Mouse (Mus musculus) embryonic facial prominence, embryonic 15.5 days (tissue): ENCODE results near the gene Gpd1. TPM values are rescaled to one million over a fixed set of nuclear protein-coding genes. Genes with fewer than 3 reads are reported as not detected.
"Not testable (repeated sequence)": the region's sequence is repeated elsewhere in the genome, so short reads cannot be mapped to it uniquely, and the experiment has no call there.

ENCODE experiments used
- ATAC-seq: fragments of 200-750 bp; cut with Nextera tagmentation; 2 replicates; pipeline ENCODE4 v1.8.0; 2017; ENCODE audit warnings: low read depth, moderate TSS enrichment; ENCODE audit not compliant: insufficient number of reproducible peaks, low FRiP score, low TSS enrichment
- H3K27ac ChIP-seq: fragments of 300-500 bp; sonication (generic); replicated peaks from 2 replicates; pipeline ENCODE4 v1.5.1; 2015; ENCODE audit warnings: mild to moderate bottlenecking, inconsistent platforms
- H3K27me3 ChIP-seq: fragments of 300-500 bp; sonication (generic); 2 replicates; pipeline ENCODE4 v1.6.1; 2015; ENCODE audit warnings: inconsistent platforms
- H3K36me3 ChIP-seq: fragments of 300-500 bp; sonication (generic); 2 replicates; pipeline ENCODE4 v1.6.1; 2015; ENCODE audit warnings: mild to moderate bottlenecking, inconsistent platforms
- H3K4me1 ChIP-seq: fragments of 300-500 bp; sonication (generic); 2 replicates; pipeline ENCODE4 v1.6.1; 2015; ENCODE audit warnings: inconsistent platforms
- H3K4me2 ChIP-seq: fragments of 300-500 bp; sonication (generic); replicated peaks from 2 replicates; pipeline ENCODE4 v1.6.1; 2015; ENCODE audit warnings: mild to moderate bottlenecking, inconsistent platforms
- H3K4me3 ChIP-seq: fragments of 300-500 bp; sonication (generic); replicated peaks from 2 replicates; pipeline ENCODE4 v1.5.1; 2015; ENCODE audit warnings: mild to moderate bottlenecking, inconsistent platforms
- H3K9ac ChIP-seq: fragments of 300-500 bp; sonication (generic); 2 replicates; pipeline ENCODE4 v1.6.1; 2015; ENCODE audit warnings: inconsistent platforms
- H3K9me3 ChIP-seq: fragments of 300-500 bp; sonication (generic); replicated peaks from 2 replicates; pipeline ENCODE4 v1.6.1; 2016; ENCODE audit warnings: inconsistent platforms
- WGBS: fragments of 180-500 bp; shearing (Covaris S2); methylation state at CpG from one replicate; pipeline ENCODE4 v1.1.7; 2015; 5-methylcytosine and 5-hydroxymethylcytosine counted together
- polyA plus RNA-seq: library from polyadenylated mRNA; unstranded; fragments of >200 nt; fragmentation: Nextera tagmentation; extraction: Ambion mirVana; gene quantifications from 2 replicates; pipeline ENCODE4 v1.2.1, GENCODE M21; 2015

Gpd1 gene
- polyA plus RNA-seq, 1 experiment from 2014 or later = 1.0 TPM

DNA sequence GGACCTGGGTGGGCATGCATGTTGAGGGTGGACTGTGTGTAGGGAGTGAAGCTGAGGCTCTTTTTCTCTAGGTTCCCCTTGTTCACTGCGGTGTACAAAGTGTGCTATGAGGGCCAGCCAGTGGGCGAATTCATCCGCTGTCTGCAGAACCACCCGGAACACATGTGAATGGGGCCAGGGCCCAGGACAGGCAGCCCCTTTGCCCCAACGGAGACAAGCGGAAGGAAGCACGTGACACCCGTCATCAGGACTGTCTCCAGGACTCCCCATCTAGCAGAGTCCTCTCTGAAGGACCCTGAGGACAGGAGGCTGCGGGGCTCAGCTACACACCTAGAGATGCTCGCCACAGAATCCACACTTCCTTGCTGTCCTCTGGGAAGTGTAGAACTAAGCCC is 5.8 kb downstream of the Gpd1 start:
- no peaks in the 10 kb centered on the region for H3K27me3 ChIP-seq
- H3K27ac ChIP-seq = peak overlapping the region; percentile 71; the same call in 1 of the 2 replicates
- H3K4me1 ChIP-seq = peaks cover 30% of the 10 kb centered on the region
- ATAC-seq = no peak
- no peak overlapping the region for H3K4me3 ChIP-seq
- WGBS = 47% methylated on average over 10 of the region's 10 CpGs
- H3K36me3 ChIP-seq = peaks cover 11% of the 10 kb centered on the region
- no peaks in the 10 kb centered on the region for H3K9me3 ChIP-seq
- no peak overlapping the region for H3K4me2 ChIP-seq
- H3K9ac ChIP-seq = no peak overlapping the region

DNA sequence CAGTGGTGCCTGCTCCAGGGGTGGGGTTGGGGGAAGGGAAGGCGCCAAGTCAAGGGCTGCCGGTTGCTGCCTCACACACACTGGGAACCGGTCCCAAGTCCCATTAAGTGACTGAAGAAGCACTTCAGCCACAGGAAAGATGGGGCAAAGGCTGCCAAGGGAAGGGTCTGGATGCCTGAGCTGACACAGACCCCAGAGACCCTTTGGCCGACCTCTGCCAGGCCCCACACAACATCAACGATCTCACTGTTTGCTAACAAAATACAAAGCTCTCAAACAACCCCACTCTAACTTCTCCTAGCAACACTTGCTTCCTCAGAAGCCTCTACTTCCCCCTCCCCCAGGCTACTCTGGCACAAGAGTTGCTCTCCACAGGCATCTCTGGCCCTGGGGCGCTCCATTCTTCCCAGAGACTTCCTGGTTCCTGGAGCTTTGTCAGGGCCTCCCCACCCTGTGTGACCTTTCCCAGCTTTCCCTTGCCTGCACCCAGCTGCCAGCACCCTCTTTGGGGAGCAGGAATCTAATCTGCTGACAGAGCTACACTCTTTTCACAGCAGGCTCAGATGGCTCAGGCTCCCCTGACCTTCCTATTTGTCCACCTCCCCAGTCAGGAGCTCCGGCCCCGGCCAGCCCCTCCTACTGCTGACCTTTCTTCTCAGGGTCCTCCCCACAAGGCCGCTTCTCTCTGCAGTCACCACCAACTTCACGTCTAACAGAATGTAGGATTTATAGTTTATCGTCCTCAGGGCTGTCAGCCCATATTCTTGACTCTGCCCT is 6.4 kb downstream of the Gpd1 start:
- ATAC-seq = no peak
- Histone ChIP-seq H3K27ac (peak overlapping the region; percentile 71), H3K4me3 (no peak overlapping the region), H3K9me3 (no peaks in the 10 kb centered on the region), H3K36me3 (peaks cover 17% of the 10 kb centered on the region), H3K27me3 (no peaks in the 10 kb centered on the region), H3K4me2 (peak overlapping the region; percentile 79), H3K4me1 (peaks cover 30% of the 10 kb centered on the region), H3K9ac (no peak overlapping the region)
- 31% methylated on average over 11 of the region's 11 CpGs for WGBS

DNA sequence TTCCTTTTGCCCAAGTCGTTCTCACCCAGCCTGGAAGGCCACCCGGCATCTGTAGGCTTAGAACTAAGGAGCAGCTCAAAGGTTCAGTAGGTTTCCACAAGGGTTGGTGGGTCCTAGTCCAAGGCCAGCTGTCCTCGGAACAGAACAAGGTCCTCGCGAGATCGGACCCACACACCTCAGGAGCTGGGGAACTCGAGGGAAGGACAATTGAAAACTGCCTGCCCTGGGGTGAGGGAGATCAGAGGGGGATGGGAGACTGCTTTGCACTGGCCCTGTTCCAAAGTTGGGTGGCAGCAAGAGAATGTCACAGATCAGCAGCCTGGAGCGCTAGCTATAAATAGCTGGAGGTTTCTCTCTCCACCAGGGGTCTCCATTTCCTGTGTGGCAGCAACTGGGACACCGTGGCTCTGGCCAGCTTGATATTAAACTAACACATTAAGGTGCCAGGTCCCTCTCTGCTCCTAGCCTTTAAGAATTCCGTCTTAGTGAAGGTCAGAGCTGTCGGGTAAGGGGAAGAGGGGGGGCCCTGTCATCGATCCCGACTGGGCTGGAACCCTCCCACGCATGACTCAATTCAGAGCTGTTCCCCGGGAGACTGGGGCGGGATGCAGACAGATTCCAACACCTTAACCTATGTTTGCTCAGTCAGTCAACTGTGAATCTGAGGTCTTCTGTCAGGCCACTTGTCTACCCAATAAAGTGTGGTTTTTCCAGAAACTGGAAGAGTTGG is 7.1 kb downstream of the Gpd1 start:
- H3K4me2 ChIP-seq = peak overlapping the region; percentile 79
- H3K27me3 ChIP-seq = no peaks in the 10 kb centered on the region
- H3K36me3 ChIP-seq = peaks cover 25% of the 10 kb centered on the region
- H3K9ac ChIP-seq = peak overlapping the region; percentile 12
- H3K9me3 ChIP-seq = no peaks in the 10 kb centered on the region
- H3K4me3 ChIP-seq = peak overlapping the region; percentile 93
- ATAC-seq = 0 out of 2 replicates have a peak, but pooled peaks have one; percentile 4
- 10% methylated on average over 16 of the region's 16 CpGs for WGBS
- peak overlapping the region; percentile 71 for H3K27ac ChIP-seq
- peaks cover 30% of the 10 kb centered on the region for H3K4me1 ChIP-seq

DNA sequence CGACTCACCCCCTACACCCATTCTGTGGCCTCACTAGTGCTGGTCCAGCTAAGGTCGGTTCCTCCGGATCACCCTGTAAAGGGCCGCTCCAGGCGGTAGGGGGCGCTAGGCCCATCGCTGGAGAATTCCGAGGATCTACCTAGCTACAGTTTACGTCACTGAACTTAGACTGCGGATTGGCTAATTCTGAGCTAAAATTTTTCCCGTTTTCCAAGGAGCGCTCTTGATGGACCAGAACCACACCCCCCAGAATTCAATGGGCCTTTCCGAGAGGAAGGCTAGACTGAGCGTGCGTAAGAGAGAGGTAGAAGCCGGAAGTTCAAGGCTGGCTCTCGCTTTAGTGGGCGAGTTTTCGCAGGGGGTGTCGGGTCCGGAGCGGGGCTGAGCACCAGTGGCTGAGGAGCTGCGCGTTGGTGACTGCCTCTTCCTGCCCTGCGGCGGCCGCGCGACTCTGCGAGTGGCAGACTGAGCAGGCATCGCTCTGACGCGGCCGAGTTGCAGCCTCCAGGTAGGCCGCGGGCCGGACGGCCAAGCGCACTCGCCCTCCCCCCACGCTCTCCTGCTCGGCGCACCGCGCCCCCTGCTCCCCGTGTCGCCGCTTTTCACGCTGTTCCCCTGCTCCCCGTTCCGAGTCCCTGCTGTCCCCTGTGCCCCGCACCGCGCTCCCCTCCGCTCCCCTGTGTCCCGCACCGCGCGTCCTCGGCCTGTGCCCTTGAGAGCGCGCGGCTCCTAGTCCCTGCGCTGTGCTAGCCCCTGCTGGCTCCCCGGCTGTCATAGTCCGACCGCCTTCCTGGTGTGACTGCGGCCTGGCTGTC is 8.2 kb downstream of the Gpd1 start, which contains the start of gene Cox14:
TSS of gene Cox14 (plus strand) at position 278 of the 815 bp plus-strand sequence.
- H3K4me3 ChIP-seq = peak within 1 kb of the TSS; percentile 93
- H3K27ac ChIP-seq = peak within 1 kb of the TSS; percentile 91
- H3K9me3 ChIP-seq = no peaks in the 10 kb centered on the region
- H3K4me2 ChIP-seq = peak within 1 kb of the TSS; percentile 79
- WGBS = under 1% methylated on average over 68 of the region's 68 CpGs
- H3K4me1 ChIP-seq = peaks cover 30% of the 10 kb centered on the region
- H3K27me3 ChIP-seq = no peaks in the 10 kb centered on the region
- peak; percentile 95 for ATAC-seq
- H3K9ac ChIP-seq = peak within 1 kb of the TSS; percentile 91
- H3K36me3 ChIP-seq = peaks cover 28% of the 10 kb centered on the region

DNA sequence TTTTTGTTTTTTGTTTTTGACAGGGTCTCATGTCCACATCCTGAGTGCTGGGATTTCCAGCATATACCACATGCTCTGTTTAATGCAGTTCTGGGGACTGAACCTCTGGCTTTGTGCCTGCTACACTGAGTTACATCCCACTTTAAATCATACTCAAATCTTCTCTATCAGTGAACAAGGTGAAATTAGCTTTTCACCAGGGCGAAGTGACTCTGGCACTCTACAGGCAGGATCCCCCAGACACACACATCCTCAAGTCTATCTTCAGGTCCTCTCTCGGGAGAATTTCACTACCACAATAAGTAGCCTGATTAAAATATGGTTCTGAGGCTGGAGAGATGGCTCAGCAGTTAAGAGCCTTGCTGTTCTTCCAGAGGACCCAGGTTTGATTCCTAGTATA is 9.2 kb downstream of the Gpd1 start:
- Histone ChIP-seq H3K27me3 (no peaks in the 10 kb centered on the region), H3K36me3 (peaks cover 31% of the 10 kb centered on the region), H3K9ac (no peak overlapping the region), H3K9me3 (no peaks in the 10 kb centered on the region), H3K27ac (no peak overlapping the region), H3K4me1 (peaks cover 30% of the 10 kb centered on the region), H3K4me3 (peak overlapping the region; percentile 93), H3K4me2 (peak overlapping the region; percentile 79)
- WGBS = 73% methylated on average over 2 of the region's 2 CpGs
- ATAC-seq = no peak

DNA sequence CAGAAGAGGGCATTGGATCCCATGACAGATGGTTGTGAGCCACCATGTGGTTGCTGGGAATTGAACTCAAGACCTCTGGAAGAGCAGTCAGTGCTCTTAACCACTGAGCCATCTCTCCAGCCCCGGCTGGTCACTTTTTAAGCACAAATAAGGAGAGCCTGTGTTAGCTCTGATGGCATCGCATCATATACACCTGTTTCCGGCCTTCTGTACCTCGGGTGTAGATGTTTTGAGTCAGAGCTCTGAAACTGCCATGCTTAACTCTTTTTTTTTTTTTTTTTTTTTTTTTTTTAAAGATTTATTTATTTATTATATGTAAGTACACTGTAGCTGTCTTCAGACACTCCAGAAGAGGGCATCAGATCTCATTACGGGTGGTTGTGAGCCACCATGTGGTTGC is 9.7 kb downstream of the Gpd1 start:
- 93% methylated on average over 5 of the region's 5 CpGs for WGBS

DNA sequence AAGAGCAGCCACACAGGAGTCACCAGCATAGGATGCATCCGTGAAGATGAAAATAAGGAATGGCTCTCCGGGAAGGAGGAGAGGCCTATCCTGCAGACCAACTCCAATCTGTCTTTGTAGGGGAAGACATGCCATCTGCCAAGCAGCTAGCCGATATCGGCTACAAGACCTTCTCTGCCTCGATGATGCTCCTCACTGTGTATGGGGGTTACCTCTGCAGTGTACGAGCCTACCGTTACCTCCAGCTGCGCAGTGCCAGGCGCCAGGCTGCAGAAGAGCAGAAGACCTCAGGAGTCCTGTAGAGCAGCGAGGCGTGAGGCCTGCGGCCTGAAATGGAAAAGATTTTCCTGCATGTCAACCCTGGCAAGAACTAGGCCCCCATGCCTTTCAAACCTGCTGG is 10.2 kb downstream of the Gpd1 start:
- WGBS = 95% methylated on average over 12 of the region's 12 CpGs
- Histone ChIP-seq H3K27ac (no peak overlapping the region), H3K9me3 (no peaks in the 10 kb centered on the region), H3K4me2 (no peak overlapping the region), H3K36me3 (peaks cover 31% of the 10 kb centered on the region), H3K27me3 (no peaks in the 10 kb centered on the region), H3K4me1 (peaks cover 30% of the 10 kb centered on the region), H3K9ac (no peak overlapping the region), H3K4me3 (no peak overlapping the region)
- ATAC-seq = no peak

More for the DNA sequence above, 9.7 kb downstream of the Gpd1 start:
- H3K4me1 ChIP-seq = peaks cover 30% of the 10 kb centered on the region
- peaks cover 31% of the 10 kb centered on the region for H3K36me3 ChIP-seq
- not testable (repeated sequence) for H3K4me2 ChIP-seq, H3K9ac ChIP-seq, H3K9me3 ChIP-seq, H3K27me3 ChIP-seq, H3K4me3 ChIP-seq, H3K27ac ChIP-seq, ATAC-seq

DNA sequence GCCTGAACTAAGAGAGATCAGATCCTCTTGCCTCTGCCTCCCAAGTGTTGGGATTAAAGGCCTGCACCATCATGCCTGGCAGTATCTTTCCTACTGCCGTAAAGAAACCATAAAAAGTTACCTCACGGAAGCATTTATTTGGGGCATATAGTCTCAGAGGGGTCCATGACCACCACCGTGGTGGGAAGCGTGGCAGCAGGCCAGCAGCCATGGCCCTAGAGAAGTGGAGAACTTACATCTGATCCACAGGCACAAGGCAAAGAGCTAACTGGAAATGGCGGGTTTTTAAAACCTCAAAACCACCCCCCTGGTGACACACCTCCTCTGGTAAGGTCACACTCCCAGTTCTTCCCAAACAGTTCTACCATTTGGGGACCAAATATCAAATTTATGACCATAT is 10.9 kb downstream of the Gpd1 start:
- no peak for ATAC-seq
- no peak overlapping the region for H3K4me2 ChIP-seq
- H3K27ac ChIP-seq = no peak overlapping the region
- H3K4me1 ChIP-seq = peaks cover 26% of the 10 kb centered on the region
- H3K27me3 ChIP-seq = no peaks in the 10 kb centered on the region
- no peaks in the 10 kb centered on the region for H3K9me3 ChIP-seq
- H3K36me3 ChIP-seq = peaks cover 37% of the 10 kb centered on the region
- 91% methylated on average over 5 of the region's 5 CpGs for WGBS
- H3K9ac ChIP-seq = no peak overlapping the region
- H3K4me3 ChIP-seq = no peak overlapping the region

DNA sequence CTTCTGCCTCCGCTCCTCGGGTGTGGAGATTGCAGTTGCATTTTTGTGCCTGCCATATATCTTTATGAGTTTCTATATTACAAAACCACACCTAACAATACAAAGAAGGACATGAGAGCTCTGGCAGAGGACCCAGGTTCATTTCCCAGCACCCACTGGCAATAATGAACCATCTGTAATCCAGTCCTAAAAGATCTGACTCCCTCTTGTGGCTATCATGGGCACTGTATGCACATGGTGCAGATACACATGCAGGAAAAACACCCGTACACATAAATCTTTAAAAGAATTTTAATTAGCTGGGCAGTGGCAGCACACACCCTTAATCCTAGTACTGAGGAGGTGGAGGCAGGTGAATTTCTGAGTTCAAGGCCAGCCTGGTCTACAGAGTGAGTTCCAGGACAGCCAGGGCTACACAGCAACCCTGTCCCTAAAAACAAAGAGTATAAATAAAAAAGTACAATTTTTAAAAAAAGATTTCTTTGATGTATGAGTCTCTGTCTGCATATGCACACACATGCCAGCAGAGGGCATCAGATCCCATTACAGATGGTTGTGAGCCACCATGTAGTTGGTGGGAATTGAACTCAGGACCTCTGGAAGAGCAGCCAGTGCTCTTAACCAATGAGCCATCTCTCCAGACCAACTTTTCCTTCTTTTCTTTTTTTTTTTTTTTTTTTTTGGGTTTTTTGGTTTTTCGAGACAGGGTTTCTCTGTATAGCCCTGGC is 11.9 kb downstream of the Gpd1 start:
- no peaks in the 10 kb centered on the region for H3K9me3 ChIP-seq
- no peak overlapping the region for H3K9ac ChIP-seq
- H3K27ac ChIP-seq = no peak overlapping the region
- H3K4me3 ChIP-seq = no peak overlapping the region
- no peak for ATAC-seq
- no peak overlapping the region for H3K4me2 ChIP-seq
- H3K27me3 ChIP-seq = no peaks in the 10 kb centered on the region
- peaks cover 16% of the 10 kb centered on the region for H3K4me1 ChIP-seq
- 91% methylated on average over 4 of the region's 4 CpGs for whole genome bisulfite sequencing
- H3K36me3 ChIP-seq = peaks cover 43% of the 10 kb centered on the region

DNA sequence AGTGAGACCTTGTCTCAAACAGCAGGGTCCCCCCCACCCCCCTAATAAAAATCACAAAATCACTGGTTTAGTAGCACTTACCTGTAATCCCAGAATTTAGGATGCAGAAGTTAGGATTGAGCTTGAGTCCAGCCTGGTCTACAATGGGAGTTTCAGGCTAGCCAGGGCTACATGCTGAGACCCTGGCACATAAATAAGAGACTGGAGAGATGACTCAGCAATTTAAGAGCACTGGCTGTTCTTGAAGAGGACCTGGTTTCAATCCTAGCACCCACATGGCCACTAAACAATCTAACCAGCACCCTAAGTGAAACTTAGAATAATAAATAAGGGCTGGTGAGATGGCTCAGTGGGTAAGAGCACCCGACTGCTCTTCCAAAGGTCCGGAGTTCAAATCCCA is 13.9 kb downstream of the Gpd1 start:
- Histone ChIP-seq H3K4me3 (no peak overlapping the region), H3K9ac (no peak overlapping the region), H3K36me3 (peaks cover 59% of the 10 kb centered on the region), H3K9me3 (no peaks in the 10 kb centered on the region), H3K27ac (no peak overlapping the region), H3K4me2 (no peak overlapping the region), H3K4me1 (peaks cover 6% of the 10 kb centered on the region), H3K27me3 (no peaks in the 10 kb centered on the region)
- WGBS = 95% methylated on average over 2 of the region's 2 CpGs
- no peak for ATAC-seq
